Mouse (Mus musculus) urinary bladder, adult 2 months (tissue): ENCODE measurements around the gene Tacc2. TPM values are rescaled to one million over a fixed set of nuclear protein-coding genes. Genes with fewer than 3 reads are reported as not detected.

ENCODE experiments used
- DNase-seq: peaks from one replicate; pipeline ENCODE4 v3.0.0; 2022; ENCODE audit warnings: low spot score
- polyA plus RNA-seq: library from polyadenylated mRNA; depleted of rRNA; stranded (reverse); fragments of >200 nt; gene quantifications from 2 replicates; pipeline ENCODE4 v1.2.3, GENCODE M21; 2012

The Tacc2 gene
- polyA plus RNA-seq, 1 experiment = 67.5 TPM

DNA sequence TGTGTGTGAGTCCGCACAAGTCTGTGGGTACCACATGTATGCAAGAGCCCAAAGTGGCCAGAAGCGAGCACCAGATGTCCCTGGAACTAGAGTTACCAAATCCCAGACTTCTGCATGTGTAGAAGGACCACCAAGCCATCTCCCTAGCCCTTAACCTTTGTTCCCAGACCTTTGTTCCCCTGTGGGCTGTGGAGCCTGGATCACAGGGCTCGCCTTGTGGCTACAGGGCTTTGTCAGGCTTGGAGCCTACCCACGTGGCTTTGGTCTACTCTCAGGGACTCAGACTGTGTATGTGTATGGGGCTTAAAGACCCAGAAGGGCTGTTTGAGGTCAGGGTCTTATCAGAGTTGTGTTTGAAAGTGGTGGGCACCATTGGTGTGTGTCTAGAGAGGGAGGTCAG is 111.4 kb downstream of the Tacc2 start:
- DNase-seq = no peak

DNA sequence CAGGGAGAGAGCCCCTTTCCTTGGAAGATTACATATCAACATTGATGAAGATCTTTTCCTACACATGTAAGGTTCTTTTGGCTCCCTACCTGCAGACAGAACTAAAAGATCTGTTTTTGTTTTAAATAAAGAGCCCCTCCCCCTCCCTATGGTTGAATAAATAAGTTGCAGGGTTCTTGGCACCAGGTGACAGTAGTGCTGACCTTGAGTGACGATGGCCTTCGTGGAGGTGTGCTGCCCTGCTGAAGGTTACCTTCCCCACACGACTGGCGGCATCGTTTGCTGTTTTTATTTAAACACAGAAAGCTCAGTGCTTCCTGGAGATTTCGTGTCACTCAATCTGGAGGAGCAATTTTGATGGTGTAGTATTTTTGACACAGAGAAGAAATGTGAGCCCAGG is 113.6 kb downstream of the Tacc2 start:
- no peak for DNase-seq

DNA sequence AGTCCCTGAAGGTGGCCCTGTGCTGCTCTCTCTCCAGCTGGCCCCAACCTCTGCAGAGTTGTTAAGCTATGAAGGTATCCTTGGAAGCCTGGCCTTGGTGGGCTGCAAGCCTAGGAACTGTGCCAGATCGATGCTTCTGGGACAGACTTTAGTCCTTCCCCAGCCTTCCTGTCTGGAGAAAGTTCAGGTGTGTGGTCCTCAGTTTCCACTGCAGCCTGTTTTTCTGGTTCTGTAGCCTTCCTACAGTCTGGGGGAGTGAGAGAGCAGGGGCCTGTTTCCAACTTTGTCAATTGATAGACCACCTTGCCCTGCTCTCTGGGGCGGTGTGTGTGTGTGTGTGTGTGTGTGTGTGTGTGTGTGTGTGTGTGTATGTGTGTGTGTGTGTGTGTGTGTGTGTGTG is 114.7 kb downstream of the Tacc2 start:
- DNase-seq = no peak

DNA sequence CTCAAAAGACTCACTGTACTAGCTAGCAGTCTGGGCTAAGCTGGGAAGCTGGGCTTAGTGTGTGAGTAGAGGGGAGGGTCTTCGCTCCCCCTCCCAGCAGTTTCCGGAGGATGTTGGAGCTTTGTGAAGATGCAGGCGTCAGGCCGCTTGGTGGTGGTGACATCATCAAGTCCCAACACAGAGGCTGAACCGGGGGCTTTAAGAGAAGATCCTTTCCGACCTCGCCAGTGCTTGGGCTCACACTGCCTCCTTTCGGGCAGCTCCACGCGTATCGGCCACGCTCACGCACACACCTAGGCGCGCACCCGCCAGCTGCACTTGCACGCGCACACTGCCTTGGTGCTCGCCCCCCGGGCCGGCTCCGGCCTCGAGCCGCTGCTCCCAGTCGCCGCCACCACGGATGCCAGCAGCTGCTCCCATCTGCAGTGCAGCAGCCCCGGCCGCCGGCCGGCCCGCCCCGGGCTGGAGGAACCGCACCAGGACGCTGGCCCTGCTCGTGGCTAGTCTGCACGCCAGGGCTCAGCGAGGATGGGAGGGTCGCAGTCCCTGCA is 115.2 kb downstream of the Tacc2 start:
- DNase-seq = peak; percentile 35

- DNase-seq = no peak
These were observed 115.9 kb downstream of the Tacc2 start for GRCm38 (mm10) chr7:130692943-130693799.

- no peak for DNase-seq
These were observed 116.6 kb downstream of the Tacc2 start for GRCm38 (mm10) chr7:130693800-130694193.

DNA sequence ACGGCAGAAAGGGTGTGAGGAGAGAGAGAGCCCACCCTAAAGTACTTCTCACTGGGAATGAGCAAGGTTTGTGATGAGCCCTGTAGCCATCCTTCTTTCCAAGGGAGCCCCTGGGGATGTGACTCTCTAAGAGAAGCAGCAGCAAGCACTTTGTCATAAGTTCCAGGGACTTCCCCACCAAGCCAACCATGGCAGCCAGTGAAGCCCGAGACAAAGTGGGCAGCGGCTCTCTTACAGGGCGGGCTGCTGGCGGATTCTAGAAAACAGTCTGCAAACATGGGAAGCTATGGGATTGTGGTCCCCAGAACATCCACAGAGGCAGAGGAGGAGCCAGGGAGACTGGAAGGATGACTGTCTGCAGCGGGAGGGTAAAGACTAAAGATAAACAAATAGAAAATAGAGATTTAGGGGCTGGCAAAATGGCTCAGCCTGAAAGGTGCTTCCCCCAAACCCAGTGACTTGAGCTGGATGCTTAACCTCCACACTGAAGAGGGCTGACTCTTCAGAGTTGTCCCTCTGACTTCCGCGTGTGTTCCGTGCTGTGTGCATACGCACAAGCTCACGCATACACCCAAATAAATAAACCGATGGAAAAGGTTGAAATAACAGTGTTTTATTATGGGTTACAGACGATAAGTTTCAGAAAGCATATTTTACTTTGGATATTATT is 118.6 kb downstream of the Tacc2 start:
- no peak for DNase-seq

- DNase-seq = no peak
These were observed 119.4 kb downstream of the Tacc2 start for GRCm38 (mm10) chr7:130696347-130697234.

DNA sequence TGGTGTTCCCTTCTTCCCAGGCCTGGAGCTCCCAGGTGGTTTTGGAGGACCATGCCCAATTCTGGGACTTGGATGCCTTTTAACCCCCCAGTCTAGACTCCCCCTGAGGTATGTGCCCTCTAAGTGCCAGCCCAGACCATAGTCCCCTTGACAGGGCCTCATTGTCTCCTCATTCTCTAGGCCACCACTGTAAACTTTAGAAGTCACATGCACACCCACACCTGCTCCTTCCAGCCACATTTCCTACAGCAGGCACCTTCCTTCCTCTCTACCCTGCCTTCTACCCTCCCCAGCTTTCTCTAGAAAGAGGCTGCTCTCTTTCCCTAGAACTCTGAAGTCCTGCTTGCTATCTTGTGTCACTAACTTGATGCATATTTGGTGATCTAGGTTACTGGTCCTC is 121.2 kb downstream of the Tacc2 start:
- DNase-seq = no peak

DNA sequence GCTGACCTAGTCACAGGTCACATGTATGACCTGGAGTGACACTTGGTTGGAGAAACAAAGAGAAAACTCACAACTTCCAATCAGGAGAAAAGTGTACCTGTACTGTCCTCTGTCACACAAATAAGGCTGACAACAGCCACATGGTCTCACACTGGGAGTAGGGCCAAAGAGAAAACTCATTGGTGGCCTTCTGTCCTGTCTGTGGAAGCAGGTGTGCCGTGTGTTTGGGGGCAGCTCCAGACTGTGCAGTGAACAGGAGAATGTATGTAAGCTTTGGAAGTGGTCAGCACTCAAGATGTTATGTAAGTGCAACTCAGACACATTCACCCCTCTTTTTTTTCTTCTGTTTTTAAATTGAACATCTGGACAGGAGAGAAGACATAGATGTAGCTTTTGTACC is 124.1 kb downstream of the Tacc2 start:
- no peak for DNase-seq

GRCm38 (mm10) chr7:130705230-130705629 is 128.0 kb downstream of the Tacc2 start:
- no peak for DNase-seq

DNA sequence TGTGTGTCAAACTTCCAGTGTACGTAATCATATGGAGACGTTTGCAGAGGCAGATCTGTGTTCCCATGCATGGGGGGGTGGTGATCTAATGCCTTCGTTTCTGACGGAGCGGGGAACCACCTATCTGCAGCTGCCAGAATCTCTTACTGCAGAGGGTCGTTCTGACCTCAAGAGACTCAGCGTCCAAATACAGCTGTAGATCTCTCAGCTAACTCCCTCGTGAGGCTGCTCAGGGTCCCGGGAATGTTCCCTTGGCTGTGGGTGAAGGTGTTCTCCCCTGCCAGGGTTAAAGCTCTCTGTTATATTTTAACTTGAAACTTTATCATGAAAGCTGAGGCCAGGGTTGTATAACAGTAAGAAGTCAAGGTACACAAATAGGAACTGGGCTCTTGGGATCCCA is 131.7 kb downstream of the Tacc2 start:
- no peak for DNase-seq

DNA sequence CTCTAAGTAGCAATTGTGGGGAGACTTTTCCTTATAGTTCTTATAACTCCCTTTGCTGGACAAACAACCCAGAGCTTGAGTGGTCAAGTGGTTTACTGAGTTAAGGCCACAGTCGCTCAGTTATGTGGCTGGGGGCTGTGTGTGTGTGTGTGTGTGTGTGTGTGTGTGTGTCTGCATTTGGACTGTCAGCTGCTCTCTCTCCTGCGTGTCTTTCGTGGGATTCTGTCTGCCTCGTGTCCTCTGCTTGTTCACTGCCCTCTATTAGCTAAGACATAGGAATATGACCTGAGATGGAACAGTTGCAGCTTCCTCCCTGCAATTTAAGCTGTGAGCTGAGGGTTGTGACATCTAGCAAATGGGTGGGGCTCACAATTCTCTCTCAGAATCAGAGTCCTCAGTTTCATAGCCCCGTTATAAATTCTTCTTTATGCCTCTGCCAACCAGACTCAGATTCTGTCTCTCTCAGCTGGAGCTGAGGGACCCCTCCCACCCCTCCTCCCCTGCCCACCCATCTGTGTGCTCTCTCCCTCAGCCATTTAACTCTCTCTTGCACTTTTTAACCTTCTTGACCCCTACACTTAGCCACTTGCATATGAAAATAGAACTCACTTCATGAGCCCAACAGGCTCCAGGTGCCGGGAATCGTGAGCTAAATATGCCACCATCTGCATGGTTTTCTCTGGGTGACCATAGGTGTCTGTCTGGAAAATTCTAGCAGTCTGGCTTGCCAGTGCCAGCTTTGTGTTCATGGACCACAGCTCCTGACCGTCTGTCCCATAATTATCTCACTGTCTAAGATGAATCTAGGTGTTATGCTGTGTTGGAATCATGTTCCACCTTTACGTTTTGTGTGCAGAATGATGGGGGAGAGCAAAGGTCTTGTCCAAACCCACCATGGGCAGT is 132.4 kb downstream of the Tacc2 start:
- DNase-seq = no peak

GRCm38 (mm10) chr7:130711851-130712250 is 134.6 kb downstream of the Tacc2 start:
- DNase-seq = no peak

DNA sequence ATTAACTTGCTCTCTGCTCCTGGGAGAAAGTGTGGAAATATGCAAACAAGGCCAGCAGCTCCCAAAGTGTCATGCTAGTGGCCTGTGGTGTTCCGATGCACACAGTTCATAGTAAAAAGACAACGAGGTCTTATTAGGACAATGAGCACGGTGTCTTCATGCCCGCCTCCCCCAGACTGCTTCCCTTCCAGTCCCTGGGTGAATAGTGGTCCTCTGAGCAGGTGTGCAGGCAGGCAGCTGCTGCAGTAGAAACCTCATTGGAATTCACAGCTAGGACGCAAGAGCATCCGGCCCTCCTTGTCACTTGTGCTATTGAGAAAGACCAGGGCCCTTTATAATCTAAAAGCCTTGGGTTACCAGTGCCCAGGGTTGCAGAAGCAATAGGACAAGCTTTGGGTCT is 136.1 kb downstream of the Tacc2 start:
- no peak for DNase-seq

DNA sequence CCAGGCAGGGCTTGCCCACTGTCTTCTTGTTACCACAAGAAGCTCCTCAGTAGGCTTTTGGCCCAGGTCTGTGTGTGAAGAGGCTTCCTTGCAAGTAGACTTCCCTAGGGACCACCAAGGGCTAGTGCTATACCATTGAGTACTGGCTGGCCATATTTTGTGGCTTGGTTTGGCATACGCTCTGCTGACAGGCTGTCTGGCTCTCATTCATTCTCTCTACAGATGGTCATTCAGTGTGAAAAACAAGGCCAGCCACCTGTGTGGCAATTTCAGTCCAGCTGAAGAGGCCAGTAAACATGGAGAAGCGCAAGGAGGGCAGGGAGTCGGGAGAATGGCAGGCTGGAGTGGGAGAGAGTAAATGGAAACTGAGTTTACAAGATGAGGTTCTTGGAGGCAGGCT is 138.2 kb downstream of the Tacc2 start:
- no peak for DNase-seq

DNA sequence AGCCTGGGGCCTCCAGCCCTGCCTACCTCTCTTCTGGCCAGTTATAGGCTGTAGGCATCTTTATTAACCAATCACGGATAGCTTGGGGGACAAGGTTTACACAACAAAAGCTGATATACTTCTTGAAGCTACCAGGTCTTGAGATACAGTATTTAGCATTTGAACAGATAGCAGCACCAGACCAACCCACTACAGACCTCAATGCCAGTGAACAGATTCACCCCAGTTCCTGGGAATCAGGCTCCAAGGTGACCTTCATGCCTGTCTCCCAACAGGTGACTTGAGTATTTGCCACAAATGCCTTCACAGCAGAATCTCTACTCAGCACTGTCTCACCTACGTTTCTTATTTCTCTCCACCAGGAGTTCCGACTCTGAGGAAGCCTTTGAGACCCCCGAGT is 139.1 kb downstream of the Tacc2 start:
- no peak for DNase-seq

- no peak for DNase-seq
These were observed 139.8 kb downstream of the Tacc2 start for GRCm38 (mm10) chr7:130716989-130717388.

- DNase-seq = no peak
These were observed 142.8 kb downstream of the Tacc2 start for GRCm38 (mm10) chr7:130719931-130720598.

- DNase-seq = no peak
These were observed 143.6 kb downstream of the Tacc2 start for GRCm38 (mm10) chr7:130720646-130721335.
